Mouse (Mus musculus): ENCODE results near the gene Trim15.
"Not testable (repeated sequence)": the region's sequence is repeated elsewhere in the genome, so short reads cannot be mapped to it uniquely, and the experiment has no call there.

The Trim15 gene

DNA sequence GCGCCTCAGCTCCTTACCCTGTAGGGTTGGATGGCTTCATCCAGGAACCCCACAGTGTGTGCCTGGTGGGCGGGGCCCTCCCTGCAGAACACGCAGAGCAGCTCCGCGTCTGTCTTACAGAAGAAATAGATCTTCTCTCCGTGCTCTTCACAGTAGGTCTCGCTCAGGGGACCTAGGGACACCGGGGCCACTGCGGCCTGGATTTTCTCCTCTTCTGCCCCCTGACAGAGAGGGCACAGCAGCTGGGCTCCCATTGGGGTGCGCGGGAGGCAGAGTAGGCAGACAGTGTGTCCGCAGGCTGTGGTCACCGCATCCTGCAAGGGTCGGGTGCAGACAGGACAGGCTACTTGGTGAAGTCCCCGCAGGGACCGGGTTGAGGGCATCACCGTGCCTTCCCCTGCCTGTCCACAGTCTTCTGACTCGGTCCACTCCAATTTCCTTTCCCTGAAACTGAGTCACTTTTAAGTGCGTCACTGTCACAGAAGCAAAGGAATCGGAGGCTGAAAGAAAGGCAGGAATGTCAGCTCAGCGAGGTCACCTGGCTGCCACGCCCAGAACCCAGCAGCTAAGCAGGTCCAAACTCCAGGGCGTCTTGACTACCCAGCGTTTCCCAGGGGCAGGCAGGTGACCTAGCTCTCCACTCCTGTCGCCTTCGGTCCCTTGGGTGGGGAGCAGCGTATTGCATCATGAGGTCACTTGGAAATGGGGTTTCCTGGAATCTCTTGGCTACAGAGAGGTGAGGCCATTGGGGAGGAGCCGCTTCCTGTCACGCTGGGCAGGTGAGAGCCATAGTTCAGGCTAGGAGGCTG is at the start of gene Trim15:
Gene Trim15 (minus strand): TSS at position 492 of the 809 bp plus-strand sequence.
- in situ Hi-C loops (cut with MboI, MseI) = no loop called here

DNA sequence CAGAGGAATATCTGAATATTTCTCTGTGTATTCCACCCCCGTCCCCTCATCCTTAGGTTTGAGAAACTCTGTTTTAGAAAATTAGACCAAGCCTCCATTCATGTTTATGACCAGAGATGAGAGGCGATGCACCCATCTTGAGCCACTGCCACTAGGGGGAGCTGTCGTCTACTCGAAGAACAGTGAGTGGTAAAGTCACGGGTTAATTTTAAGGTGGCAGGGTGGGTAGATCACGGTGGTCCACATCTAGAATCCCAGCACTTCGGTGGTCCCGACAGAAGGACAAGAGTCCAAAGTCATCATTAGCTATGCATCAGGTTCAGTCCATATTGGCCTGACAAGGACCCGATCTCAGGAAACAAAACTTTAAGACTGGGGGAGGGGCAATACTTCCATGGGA is 48.1 kb upstream of the Trim15 start:
- in situ Hi-C loops (cut with MboI, MseI) = no loop called here

GRCm38 (mm10) chr17:36914108-36914507 is 47.1 kb upstream of the Trim15 start:
- in situ Hi-C loops (cut with MboI, MseI) = no loop called here

GRCm38 (mm10) chr17:36912031-36912430 is 45.0 kb upstream of the Trim15 start:
- in situ Hi-C loops (cut with MboI, MseI) = no loop called here

- in situ Hi-C loops (cut with MboI, MseI) = loop anchor here (5.0 kb wide), 1 partner anchor 292 kb away; the partner anchor contains the start of gene Olfr94
Observed at GRCm38 (mm10) chr17:36909802-36910201, 42.8 kb upstream of the Trim15 start.

DNA sequence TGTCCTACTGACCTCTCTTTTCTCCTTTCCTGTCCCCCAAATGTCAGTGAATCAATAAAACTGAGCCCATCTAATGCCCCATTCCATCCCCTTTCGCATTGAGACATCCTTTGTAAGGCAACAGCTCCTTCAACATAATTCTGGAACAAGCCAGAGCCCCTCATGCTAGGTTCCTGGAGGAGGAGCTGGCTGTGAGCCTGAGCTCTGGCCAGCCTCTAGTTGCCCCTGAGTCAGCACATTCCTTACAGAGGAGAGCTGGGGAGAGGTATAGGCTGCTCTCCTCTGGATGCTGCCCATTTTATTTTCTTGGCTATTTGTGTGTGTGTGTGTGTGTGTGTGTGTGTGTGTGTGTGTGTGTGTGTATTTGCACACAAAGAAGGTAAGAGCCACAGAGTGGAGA is 41.2 kb upstream of the Trim15 start:
- in situ Hi-C loops (cut with MboI, MseI) = loop anchor here (5.0 kb wide), 1 partner anchor 294 kb away; the partner anchor contains the start of gene Olfr94

- in situ Hi-C loops (cut with MboI, MseI) = no loop called here
Observed at GRCm38 (mm10) chr17:36903651-36904050, 36.6 kb upstream of the Trim15 start.

DNA sequence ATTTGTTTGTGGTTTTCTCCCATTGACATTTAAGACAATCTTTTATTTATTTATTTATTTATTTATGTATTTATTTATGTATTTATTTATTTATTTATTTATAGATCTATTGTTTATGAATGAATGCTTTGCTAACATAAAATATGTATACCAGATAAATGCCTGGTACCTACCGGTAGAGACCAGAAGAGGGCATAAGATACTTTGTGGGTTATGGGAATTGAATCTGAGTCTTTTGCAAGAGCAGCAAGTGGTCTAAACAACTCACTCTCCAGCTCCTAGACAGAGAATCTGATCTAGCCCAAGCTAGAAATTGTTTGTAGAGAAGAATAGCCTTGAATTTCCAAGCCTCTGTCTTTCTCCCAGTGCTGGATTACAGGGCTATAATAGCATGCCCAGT is 33.7 kb upstream of the Trim15 start:
- in situ Hi-C loops (cut with MboI, MseI) = no loop called here

GRCm38 (mm10) chr17:36900001-36900400 is 33.0 kb upstream of the Trim15 start:
- in situ Hi-C loops (cut with MboI, MseI) = no loop called here

DNA sequence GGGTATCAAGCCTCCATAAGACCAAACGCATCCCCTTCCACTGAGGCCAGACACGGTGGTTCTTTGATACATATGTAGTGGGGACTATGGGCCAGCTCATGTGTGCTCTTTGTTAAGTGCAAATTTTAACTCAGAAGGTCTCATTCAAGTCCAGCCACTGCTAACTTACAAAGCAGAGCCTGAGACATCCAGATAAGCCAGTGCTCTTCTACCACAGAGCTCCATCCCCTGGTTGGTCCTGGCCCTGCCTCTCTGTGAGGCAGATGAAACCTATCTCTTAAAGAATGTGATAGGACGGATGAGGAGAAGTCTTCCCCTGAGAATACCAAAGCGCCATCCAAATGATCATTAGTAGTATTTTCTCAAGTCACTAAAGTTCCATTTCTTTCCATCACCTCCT is 32.4 kb upstream of the Trim15 start:
- in situ Hi-C loops (cut with MboI, MseI) = no loop called here

DNA sequence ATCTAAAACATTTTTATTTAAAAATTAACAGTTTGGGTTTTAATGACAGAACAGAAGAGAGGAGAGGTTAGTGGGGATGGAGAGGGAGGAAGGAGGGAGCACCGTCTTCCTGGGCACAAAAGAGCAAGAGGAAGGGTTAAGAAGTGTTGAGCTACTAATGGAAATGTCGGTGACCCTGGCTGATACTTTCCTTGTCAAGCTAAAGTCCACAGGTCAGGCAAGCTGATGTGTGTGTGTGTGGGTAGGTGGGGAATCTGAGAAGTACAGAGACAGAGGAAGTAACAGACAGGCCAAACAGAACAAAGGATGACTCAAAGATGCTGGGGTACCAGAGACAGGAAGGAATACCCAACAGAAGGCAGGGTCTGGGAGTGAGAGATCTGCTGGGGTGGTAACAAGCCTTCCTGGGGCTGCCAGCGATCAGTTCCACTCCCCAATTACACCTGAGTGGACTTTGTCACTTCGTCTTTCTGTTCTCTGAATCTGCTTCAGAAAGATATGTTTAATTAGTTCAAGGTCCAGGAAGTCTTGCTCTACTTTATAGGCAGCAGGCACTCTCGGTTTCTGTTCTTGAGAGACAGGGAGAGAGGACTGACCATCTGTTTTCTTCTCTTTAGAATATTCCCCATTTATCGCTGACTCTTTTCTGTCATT is 30.7 kb upstream of the Trim15 start, which contains the start of gene Trim31:
Gene Trim31 (plus strand): TSS at position 567 of the 654 bp plus-strand sequence.
- in situ Hi-C loops (cut with MboI, MseI) = no loop called here

GRCm38 (mm10) chr17:36897065-36897464 is 30.1 kb upstream of the Trim15 start:
- in situ Hi-C loops (cut with MboI, MseI) = no loop called here

DNA sequence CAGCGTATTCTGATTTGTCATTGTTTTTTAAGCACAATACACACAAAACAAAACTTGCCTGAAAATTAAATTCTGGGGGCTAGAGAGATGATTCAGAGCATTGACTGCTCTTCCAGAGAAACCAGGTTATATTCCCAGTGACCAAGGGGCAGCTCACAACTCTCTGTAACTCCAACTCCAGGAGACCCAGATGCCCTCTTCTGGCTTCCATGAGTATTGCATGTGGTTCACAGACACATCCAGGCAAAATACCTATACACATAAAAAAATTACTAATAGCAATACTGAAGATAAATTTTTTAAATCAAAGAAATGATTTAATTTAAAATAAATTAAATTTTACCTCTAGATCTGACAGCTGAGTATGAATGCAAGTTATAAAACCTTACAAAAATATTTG is 29.6 kb upstream of the Trim15 start:
- in situ Hi-C loops (cut with MboI, MseI) = no loop called here

DNA sequence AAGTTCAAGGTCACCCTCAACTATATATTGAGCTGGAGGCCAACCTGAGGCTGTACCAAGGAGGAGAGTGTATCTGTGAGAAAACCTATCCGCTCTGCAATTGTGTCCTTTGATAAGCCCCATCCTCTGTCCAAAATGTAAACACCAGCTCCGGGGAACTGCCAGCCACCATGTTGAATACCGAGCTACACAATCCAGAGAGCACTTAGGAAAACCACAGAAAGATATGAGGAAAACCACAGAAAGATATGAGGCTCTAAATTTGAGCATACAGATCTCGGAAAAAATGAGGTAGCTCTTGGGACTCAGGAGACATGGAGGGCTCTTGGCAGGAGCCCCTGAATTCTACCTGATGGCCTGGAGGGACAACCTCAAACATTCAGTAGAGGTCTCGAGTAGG is 26.4 kb upstream of the Trim15 start:
- in situ Hi-C loops (cut with MboI, MseI) = no loop called here

DNA sequence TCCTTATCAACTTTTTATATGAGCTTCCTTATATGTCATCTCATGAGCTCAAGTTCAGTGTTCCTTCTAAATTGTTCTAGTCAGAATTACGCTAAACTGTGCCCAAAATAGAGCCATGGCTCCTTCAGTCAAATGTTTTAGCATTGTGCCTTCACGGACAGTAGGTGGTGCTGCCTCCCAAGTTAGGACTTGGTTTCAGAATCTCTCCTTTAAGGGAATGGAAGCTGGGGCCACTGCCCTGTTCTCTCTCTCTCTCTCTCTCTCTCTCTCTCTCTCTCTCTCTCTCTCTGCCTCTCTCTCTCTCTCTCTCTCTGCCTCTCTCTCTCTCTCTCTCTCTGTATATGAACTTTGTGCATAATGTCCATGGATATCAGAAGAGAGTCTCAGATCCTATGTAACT is 25.4 kb upstream of the Trim15 start:
- in situ Hi-C loops (cut with MboI, MseI) = no loop called here

DNA sequence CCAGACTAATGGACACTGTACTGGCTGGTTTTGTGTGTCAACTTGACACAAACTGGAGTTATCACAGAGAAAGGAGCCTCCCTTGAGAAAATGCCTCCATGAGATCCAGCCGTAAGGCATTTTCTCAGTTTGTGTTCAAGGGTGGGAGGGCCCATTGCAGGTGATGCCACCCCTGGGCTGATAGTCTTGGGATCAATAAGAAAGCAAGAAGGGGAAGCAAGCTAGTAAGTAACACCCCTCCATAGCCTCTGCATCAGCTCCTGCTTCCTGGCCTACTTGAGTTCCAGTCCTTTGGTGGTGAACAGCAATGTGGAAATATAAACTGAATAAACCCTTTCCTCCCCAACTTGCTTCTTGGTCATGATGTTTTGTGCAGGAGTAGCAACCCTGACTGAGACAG is 24.5 kb upstream of the Trim15 start:
- in situ Hi-C loops (cut with MboI, MseI) = not testable (repeated sequence)

- in situ Hi-C loops (cut with MboI, MseI) = no loop called here
Observed at GRCm38 (mm10) chr17:36890073-36890903, 23.3 kb upstream of the Trim15 start, which contains the start of gene Trim40. TSS of gene Trim40 (minus strand) at chr17:36890123.

DNA sequence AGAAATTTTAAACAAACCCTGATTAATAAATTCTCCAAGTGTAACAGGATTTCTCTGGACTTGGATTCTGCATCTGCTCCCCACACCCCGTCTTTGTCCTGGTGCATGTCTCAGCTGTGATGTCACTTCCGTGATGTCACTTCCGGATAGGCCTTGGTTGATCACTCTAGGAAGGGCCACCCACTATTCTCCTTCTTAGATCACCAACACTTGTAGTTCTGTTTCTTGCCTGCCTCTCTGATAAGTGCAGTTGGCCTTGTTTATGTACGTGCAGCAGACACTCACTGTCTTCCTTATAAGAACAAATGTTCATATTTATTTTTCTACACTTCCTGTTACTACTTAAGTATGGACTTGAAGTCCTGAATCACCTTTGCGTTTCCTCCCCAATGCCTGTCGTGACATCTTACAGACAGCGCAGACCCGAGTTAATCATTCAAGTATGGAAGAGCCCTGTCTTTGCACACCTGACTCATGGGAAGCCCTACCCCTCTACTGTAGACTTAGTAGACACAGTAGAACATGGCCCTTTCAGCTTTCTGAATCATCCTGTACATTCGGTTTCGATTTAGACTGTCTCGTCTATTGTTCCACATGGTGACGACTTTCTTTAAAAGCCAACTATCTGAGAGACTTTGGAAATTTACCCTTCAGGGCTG is 18.3 kb upstream of the Trim15 start:
- in situ Hi-C loops (cut with MboI, MseI) = no loop called here

DNA sequence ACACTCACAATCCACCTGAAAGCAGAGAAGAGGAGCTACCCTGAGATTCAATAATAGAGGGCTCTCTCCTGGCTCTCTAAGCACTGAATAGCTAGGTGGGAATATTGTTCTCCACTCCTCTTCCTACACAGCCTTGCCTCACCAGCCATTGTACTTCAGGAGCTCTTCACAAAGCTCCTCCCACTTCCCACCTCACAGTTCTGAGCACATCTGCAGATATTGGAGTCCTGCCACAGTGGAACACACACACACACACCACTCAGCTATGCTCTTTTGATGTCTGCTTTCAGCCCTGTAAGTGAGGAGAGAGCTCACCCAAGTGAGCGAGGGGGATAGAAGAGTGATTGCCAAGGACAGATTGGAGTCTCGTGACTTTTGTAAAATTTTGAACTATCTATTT is 16.3 kb upstream of the Trim15 start:
- in situ Hi-C loops (cut with MboI, MseI) = no loop called here

GRCm38 (mm10) chr17:36874636-36875035 is 7.6 kb upstream of the Trim15 start:
- in situ Hi-C loops (cut with MboI, MseI) = no loop called here
